Mouse (Mus musculus) cerebral cortex, adult 2 months (tissue): ENCODE results near the gene Atxn7l3.

Experiments used
- WGBS: fragments of 180-500 bp; shearing (Covaris S2); methylation state at CpG from one replicate; pipeline ENCODE4 v1.1.7; 2018; 5-methylcytosine and 5-hydroxymethylcytosine counted together

Atxn7l3 gene

DNA sequence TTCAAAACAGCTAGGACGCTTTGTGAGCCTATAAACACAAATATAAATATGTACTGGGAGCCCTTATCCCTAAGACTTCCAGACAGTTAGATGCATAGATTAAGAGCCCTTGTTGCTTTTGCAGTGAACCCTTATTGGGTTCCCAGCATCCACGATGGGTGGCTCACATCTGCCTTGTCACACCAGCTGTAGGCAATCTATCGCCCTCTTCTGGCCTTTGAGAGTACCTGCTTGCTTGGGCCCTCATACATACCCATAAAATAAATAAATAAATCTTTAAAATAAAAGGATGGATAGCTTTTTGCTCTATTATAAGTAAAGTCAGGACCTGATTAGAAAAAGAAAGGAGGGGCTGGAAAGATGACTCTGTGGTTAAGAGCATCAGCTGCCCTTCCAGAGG is 37.9 kb downstream of the Atxn7l3 start:
- WGBS: 89% methylated on average over 3 of the region's 3 CpGs

DNA sequence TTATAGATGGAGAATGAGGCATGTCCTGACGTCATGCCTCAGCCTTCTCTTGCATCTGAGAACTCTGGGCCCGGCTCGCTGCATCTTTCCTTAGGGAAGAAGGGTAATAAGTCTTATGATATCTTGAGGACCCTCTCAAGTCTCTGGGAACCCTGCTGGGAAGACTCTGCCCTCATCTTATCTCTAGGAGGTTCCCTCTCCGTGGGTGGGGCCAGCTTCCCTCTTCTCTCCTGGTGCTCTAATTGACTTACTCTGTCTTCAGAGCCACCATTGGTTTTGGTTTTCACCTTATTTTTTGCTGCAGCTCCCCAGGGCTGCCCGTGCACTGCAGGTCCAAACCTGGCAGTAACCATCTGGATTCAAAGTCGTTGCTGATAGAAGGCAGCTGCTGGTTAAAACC is 38.3 kb downstream of the Atxn7l3 start:
- WGBS: 81% methylated on average over 6 of the region's 6 CpGs

DNA sequence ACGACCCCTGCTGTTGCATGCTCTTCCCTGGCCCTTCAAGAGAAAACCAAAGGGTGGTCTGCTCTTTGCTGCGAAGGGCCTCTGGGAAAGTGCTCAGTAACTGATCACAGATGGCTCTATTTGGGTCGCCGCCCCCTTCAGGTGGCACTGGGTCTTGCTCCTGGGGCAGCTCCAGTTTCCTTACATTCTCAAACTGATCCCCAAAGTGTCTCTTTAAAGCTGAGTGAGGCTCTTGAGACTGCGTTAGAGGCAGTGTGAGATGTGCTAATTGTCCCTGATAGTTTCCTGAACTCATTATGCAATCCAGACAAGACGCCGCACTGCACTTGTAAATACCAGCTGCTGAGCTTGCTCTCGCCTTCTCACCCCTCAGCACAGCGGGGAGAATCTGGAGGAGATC is 38.9 kb downstream of the Atxn7l3 start:
- WGBS: 32% methylated on average over 9 of the region's 9 CpGs

DNA sequence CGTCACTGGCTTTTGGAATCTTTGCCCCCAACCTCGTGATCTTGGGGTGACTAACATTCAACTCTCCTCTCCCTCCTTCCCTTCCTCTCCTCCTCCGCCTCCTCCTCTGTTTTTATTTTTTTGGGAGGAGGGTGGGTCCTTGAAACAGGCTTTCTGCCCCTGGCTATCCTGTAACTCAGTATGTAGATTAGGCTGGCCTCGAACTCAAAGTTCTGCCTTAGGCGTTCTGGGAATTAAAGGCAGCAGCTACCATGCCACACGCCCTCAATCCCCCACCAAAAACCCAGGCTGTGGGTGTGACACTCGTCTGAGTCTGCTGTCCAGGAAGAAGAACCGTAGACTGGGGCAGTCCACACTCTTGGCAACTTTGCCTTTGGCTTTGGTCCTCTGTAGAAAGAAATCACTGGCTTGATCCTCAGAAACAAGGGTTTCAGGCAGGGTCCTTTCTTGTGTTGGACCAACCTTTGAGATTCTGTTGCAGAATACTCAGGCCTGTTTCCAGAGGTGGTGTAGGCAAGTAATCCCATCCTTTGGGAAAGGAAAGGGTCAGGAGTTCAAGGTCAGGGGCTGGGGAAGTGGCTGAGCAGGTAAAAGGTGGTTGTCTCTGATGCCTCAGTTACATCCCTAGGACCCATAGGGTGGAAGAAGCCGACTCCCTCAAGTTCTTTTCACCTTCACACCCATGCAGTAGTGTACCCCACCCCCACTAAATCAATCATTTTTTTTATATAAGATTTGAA is 46.9 kb downstream of the Atxn7l3 start:
- 12% methylated on average over 9 of the region's 9 CpGs for WGBS

DNA sequence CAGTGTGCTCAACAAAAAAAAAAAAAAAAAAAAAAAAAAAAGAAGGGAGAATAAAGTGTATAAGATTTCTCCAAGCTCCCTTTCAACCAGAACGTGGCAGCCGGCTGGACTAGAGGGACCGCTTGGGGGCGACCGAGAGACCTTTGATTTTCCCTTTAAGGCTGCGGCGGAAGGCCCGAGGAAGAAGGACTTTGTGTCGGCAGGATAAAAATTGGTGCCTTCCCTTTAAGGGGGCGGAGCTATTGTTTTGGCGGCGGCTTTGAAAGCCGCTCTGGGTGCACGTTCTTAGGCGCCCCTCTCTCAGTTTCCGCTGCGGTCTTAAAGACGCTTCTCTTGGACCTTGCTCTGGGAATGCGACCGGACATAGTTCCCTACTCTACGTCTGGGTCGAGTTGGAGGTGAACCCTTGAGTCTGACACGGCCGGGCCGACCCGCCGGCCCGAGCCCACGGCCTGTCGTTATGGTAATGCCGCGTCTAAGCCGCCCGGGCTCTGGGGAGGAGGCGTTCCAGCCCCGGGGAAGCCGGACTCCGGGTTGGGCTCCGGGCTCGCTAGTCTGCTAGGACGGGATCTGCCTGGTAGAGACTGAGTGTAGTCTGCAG is 47.7 kb downstream of the Atxn7l3 start, which contains the start of gene BC030867:
Gene BC030867, plus strand, starts transcription at position 253 of the 601 bp plus-strand sequence.
- WGBS: under 1% methylated on average over 41 of the region's 41 CpGs

DNA sequence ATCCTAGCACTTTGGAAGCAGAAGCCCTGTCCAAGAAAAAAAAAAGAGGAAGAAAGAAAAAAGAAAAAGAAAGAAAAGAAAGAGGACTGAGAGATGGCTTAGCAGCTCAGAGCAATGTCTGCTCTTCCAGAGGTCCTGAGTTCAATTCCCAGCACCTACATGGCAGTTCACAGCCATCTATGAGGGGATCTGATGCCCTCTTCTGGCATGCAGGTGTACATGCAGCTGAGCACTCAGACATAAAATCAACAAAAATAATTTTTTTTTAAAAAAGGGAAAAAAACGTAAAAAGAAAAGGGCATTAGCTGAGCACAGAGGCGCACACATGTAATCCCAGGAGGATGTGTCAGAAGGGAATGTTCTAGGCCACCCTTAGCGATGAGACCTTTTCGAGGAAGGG is 49.6 kb downstream of the Atxn7l3 start:
- 87% methylated on average over 4 of the region's 4 CpGs for WGBS

DNA sequence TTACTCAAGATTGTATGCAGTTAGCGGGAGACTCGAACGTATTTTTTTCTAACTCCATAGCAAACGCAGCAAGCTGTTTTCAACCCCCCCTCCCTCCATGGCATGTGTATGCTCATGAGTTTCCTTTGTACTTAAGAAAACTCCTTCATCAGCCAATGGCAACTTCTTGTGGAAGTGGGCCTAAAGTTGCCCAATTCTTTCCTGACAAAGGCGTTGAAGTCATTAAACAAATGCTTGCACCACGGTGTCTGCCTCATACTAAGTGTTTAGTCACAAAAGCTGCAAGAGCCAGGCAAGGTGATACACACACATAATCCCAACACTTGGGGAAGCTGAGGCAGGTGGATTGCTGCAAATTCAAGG is 50.2 kb downstream of the Atxn7l3 start:
- WGBS: 59% methylated on average over 6 of the region's 6 CpGs

DNA sequence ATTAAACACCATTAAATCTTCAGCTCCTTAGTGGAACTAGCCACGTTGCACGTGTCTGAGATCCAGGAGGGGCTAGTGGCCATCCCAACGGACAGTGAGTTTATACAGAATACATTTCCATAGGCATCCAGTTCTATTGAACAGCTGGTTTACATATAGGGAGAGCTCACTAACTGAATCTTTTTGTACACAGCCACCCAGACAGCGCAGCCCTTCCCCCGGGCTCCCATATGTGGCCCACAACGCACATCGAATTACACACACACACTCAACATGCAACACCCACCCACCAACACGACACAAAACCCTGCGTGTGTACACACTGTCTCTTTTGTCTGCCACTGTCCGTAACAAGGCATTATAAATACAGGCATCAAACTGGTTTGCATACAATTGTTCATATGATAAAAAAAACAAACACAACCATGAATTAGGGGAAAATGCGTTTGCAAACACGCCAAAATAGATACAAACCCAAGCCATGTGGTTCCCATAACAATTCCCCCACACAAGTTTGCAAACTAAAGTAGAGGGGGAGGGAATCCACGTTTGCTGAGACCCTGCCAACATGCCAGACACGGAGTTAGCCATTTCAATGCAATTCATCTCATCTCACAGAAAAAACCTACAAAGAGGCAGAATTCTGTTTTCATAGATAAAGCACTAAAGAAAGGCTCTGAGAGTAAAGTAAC is 50.7 kb downstream of the Atxn7l3 start:
- 24% methylated on average over 14 of the region's 14 CpGs for WGBS

DNA sequence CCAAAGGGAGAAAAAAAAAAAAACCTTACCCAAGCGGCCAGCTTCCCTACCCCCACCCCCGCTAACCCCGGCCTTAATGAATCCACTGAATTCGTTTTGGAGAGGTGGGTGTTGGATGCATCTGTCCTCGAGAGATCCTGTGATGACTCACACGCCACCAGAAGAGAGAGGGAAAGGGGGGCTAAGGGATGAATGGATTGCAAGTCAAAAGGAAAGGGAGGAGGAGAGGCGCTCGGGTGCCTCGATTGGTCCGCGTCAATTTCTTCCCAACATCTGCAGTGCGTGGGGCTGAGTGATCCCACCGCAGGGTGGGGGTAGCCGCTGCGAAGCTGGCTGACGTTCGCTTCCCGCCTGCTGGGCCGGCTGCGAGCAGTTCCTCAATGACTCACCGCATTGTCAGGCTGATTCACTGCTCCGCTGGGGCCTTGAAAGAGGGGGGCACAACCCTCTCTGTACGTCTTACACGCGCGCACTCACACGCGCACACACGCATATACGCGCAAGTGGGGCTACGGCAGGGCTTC is 51.4 kb downstream of the Atxn7l3 start:
- WGBS: under 1% methylated on average over 32 of the region's 32 CpGs

DNA sequence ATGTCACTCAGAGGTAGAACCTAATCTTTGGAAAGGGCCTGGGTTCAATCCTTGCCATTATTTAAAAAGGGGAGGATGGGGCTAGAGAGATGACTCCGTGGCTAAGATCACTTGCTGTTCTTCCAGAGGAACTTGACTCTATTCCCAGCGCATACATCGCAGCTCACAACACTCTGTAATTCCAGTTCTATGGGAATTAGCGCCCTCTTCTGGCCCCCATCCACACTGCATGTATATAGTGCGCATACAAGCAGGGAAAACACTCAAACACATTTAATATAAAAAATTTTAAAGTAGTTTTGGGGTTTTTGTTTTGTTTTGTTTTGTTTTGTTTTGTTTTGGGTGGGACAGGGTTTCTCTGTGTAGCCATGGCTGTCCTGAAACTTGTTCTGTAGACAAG is 54.6 kb downstream of the Atxn7l3 start:
- 57% methylated on average over 5 of the region's 5 CpGs for WGBS

DNA sequence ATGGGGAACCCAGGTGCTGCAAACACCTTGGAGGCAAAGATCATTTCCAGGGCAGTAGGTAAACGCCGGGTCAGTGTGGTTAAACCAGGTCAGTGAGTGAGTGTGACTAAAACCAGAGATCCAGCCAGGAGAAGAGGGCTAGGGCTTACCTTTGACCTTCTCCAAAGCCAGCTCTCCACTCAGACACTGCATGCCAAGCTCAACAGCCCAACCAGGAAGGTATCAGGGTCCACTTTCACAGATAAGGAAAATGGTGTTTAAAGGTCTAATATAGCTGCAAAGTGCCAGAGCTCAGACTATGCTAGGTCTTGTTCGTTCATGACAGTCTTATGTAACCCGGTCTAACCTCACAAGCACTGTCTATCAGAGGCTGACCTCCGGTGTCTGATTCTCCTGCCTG is 55.2 kb downstream of the Atxn7l3 start:
- WGBS: 91% methylated on average over 5 of the region's 5 CpGs

DNA sequence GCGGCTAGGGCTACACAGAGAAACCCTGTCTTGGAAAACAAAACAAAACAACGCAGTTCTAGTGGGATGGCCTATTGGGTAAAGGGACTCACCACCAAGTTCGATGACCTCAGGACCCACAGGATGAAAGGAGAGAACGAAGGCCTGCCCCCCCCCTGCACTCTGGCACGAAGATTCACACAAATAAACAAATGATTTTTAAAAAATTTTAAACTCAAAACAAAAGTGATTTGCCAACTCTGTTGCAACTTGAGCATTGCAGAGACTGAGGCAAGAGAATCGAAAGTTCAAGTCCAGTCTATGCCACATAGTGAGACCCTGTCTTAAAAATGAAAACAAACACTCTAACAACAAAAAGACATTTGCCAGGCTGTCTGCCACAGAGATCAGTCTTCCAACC is 55.8 kb downstream of the Atxn7l3 start:
- WGBS: 88% methylated on average over 6 of the region's 6 CpGs
